Comparison of ENCODE assay signal across 16 mouse cellular contexts in genomic region chr19:45926342-45926741, GRCm38 (mm10).
"Had no signal": no experiment of that assay in that cellular context is flagged by ENCODE, and none has a peak within 500 bp of the region (broad histone marks: within the 10 kb centered on the region; RNA-seq: fewer than 3 reads in every experiment).

No protein-coding gene starts in this region.

- H3K4me1 ChIP-seq: lung, embryonic 15.5 days; megakaryocyte, embryonic 14.5 days; midbrain, embryonic 13.5 days; midbrain, embryonic 15.5 days; neural tube, embryonic 12.5 days; stomach, embryonic 15.5 days had no signal

- H3K9ac ChIP-seq: lung, embryonic 15.5 days; midbrain, embryonic 13.5 days; midbrain, embryonic 15.5 days; neural tube, embryonic 12.5 days; stomach, embryonic 15.5 days had no signal

- H3K4me2 ChIP-seq: lung, embryonic 15.5 days; midbrain, embryonic 11.5 days; midbrain, embryonic 13.5 days; midbrain, embryonic 15.5 days; neural tube, embryonic 12.5 days; stomach, embryonic 15.5 days had no signal

- H3K27me3 ChIP-seq: lung, embryonic 15.5 days; megakaryocyte, embryonic 14.5 days; midbrain, embryonic 13.5 days; midbrain, embryonic 15.5 days; neural tube, embryonic 12.5 days; stomach, embryonic 15.5 days had no signal

- DNase-seq: lung, adult 2 months; lung, postnatal 14 days; lung, postnatal 36 days; right cerebral cortex, postnatal 14 days; thymus, adult 2 months; thymus, postnatal 25 days; thymus, postnatal 4 days had no signal

- H3K27ac ChIP-seq: macrophage; midbrain, embryonic 13.5 days; midbrain, embryonic 15.5 days; neural tube, embryonic 12.5 days; stomach, embryonic 15.5 days; stomach, postnatal 0 days had no signal

- H3K4me3 ChIP-seq: lung, embryonic 15.5 days; megakaryocyte, embryonic 14.5 days; midbrain, embryonic 13.5 days; midbrain, embryonic 15.5 days; neural tube, embryonic 12.5 days; stomach, embryonic 15.5 days had no signal

- H3K9me3 ChIP-seq: lung, embryonic 15.5 days; megakaryocyte, embryonic 14.5 days; midbrain, embryonic 13.5 days; midbrain, embryonic 15.5 days; neural tube, embryonic 12.5 days; stomach, embryonic 15.5 days had no signal

- ATAC-seq: midbrain, embryonic 13.5 days; midbrain, embryonic 15.5 days had no signal
